Mouse (Mus musculus) midbrain, embryonic 12.5 days (tissue): ENCODE results near the gene Ech1. TPM values are rescaled to one million over a fixed set of nuclear protein-coding genes. Genes with fewer than 3 reads are reported as not detected.

Experiments used
- ATAC-seq: fragments of 200-750 bp; cut with Nextera tagmentation; 2 replicates; pipeline ENCODE4 v1.8.0; 2017; ENCODE audit warnings: low read depth, moderate TSS enrichment, moderate library complexity; ENCODE audit not compliant: low FRiP score
- H3K27ac ChIP-seq: fragments of 300-500 bp; sonication (generic); replicated peaks from 2 replicates; pipeline ENCODE4 v1.5.1; 2016; ENCODE audit warnings: mild to moderate bottlenecking
- H3K27me3 ChIP-seq: fragments of 300-500 bp; sonication (generic); 2 replicates; pipeline ENCODE4 v1.6.1; 2016; ENCODE audit warnings: mild to moderate bottlenecking
- H3K36me3 ChIP-seq: fragments of 300-500 bp; sonication (generic); 2 replicates; pipeline ENCODE4 v1.6.1; 2016
- H3K4me1 ChIP-seq: fragments of 300-500 bp; sonication (generic); 2 replicates; pipeline ENCODE4 v1.6.1; 2016
- H3K4me2 ChIP-seq: fragments of 300-500 bp; sonication (generic); replicated peaks from 2 replicates; pipeline ENCODE4 v1.6.1; 2016; ENCODE audit warnings: mild to moderate bottlenecking, moderate library complexity
- H3K4me3 ChIP-seq: fragments of 300-500 bp; sonication (generic); 2 replicates; pipeline ENCODE4 v1.5.1; 2016; ENCODE audit warnings: mild to moderate bottlenecking
- H3K9ac ChIP-seq: fragments of 300-500 bp; sonication (generic); replicated peaks from 2 replicates; pipeline ENCODE4 v1.6.1; 2016; ENCODE audit warnings: mild to moderate bottlenecking, moderate library complexity
- H3K9me3 ChIP-seq: fragments of 300-500 bp; sonication (generic); 2 replicates; pipeline ENCODE4 v1.6.1; 2016; ENCODE audit warnings: mild to moderate bottlenecking
- WGBS: fragments of 180-500 bp; shearing (Covaris S2); methylation state at CpG from one replicate; pipeline ENCODE4 v1.1.7; 2016; 5-methylcytosine and 5-hydroxymethylcytosine counted together
- polyA plus RNA-seq: library from polyadenylated mRNA; unstranded; fragments of >200 nt; fragmentation: Nextera tagmentation; extraction: Ambion mirVana; gene quantifications from 2 replicates; pipeline ENCODE4 v1.2.1, GENCODE M21; 2016

The Ech1 gene
- polyA plus RNA-seq, 1 experiment from 2014 or later, result 77.2 TPM

- peaks cover 79% of the 10 kb centered on the region for H3K4me1 ChIP-seq
- peaks cover 80% of the 10 kb centered on the region for H3K36me3 ChIP-seq
- H3K9ac ChIP-seq, result no peak overlapping the region
- ATAC-seq, result no peak
- H3K27ac ChIP-seq, result no peak overlapping the region
- H3K4me3 ChIP-seq, result no peak overlapping the region
- H3K4me2 ChIP-seq, result no peak overlapping the region
- no peaks in the 10 kb centered on the region for H3K27me3 ChIP-seq
- WGBS, result 93% methylated on average over 9 of the region's 9 CpGs
- no peaks in the 10 kb centered on the region for H3K9me3 ChIP-seq
Measured at GRCm38 (mm10) chr7:28815230-28815629, 9.8 kb upstream of the Ech1 start.

- Histone ChIP-seq H3K27ac (no peak overlapping the region), H3K36me3 (peaks cover 90% of the 10 kb centered on the region), H3K27me3 (no peaks in the 10 kb centered on the region), H3K4me1 (peaks cover 85% of the 10 kb centered on the region), H3K4me2 (no peak overlapping the region), H3K9me3 (no peaks in the 10 kb centered on the region), H3K4me3 (peak overlapping the region; percentile 7; the same call in 1 of the 2 replicates), H3K9ac (0 out of 2 replicates have a peak overlapping the region, but pooled peaks have one; percentile 15)
- no peak for ATAC-seq
- WGBS, result 88% methylated on average over 9 of the region's 9 CpGs
Measured at GRCm38 (mm10) chr7:28816201-28816600, 8.8 kb upstream of the Ech1 start.

GRCm38 (mm10) chr7:28816920-28817319 is 8.1 kb upstream of the Ech1 start:
- no peak for ATAC-seq
- H3K9me3 ChIP-seq, result no peaks in the 10 kb centered on the region
- H3K27me3 ChIP-seq, result no peaks in the 10 kb centered on the region
- H3K4me1 ChIP-seq, result peaks cover 83% of the 10 kb centered on the region
- peaks cover 97% of the 10 kb centered on the region for H3K36me3 ChIP-seq
- no peak overlapping the region for H3K9ac ChIP-seq
- 96% methylated on average over 10 of the region's 10 CpGs for WGBS
- no peak overlapping the region for H3K27ac ChIP-seq
- no peak overlapping the region for H3K4me3 ChIP-seq
- H3K4me2 ChIP-seq, result no peak overlapping the region

- Histone ChIP-seq H3K9ac (no peak overlapping the region), H3K4me2 (peak overlapping the region; percentile 7; the same call in 1 of the 2 replicates), H3K36me3 (peaks cover 98% of the 10 kb centered on the region), H3K27ac (no peak overlapping the region), H3K9me3 (no peaks in the 10 kb centered on the region), H3K4me1 (peaks cover 77% of the 10 kb centered on the region), H3K4me3 (no peak overlapping the region), H3K27me3 (no peaks in the 10 kb centered on the region)
- no peak for ATAC-seq
- 68% methylated on average over 6 of the region's 6 CpGs for WGBS
Measured at GRCm38 (mm10) chr7:28817524-28817923, 7.5 kb upstream of the Ech1 start.

- no peak for ATAC-seq
- WGBS, result 81% methylated on average over 4 of the region's 4 CpGs
- Histone ChIP-seq H3K36me3 (peaks cover 98% of the 10 kb centered on the region), H3K4me2 (no peak overlapping the region; the same call in 1 of the 2 replicates), H3K27ac (no peak overlapping the region), H3K27me3 (no peaks in the 10 kb centered on the region), H3K9ac (no peak overlapping the region), H3K4me3 (no peak overlapping the region), H3K9me3 (no peaks in the 10 kb centered on the region), H3K4me1 (peaks cover 73% of the 10 kb centered on the region)
Measured at GRCm38 (mm10) chr7:28817957-28818356, 7.1 kb upstream of the Ech1 start.

GRCm38 (mm10) chr7:28818436-28818835 is 6.6 kb upstream of the Ech1 start:
- 84% methylated on average over 18 of the region's 18 CpGs for WGBS
- no peak for ATAC-seq
- Histone ChIP-seq H3K9me3 (no peaks in the 10 kb centered on the region), H3K9ac (no peak overlapping the region), H3K4me1 (peaks cover 68% of the 10 kb centered on the region), H3K4me2 (no peak overlapping the region), H3K27me3 (no peaks in the 10 kb centered on the region), H3K36me3 (peaks cover 93% of the 10 kb centered on the region), H3K4me3 (no peak overlapping the region), H3K27ac (no peak overlapping the region)

GRCm38 (mm10) chr7:28818861-28819452 is 6.1 kb upstream of the Ech1 start:
- Histone ChIP-seq H3K27me3 (no peaks in the 10 kb centered on the region), H3K4me2 (no peak overlapping the region), H3K9me3 (no peaks in the 10 kb centered on the region), H3K4me3 (no peak overlapping the region), H3K27ac (no peak overlapping the region), H3K4me1 (peaks cover 63% of the 10 kb centered on the region), H3K36me3 (peaks cover 88% of the 10 kb centered on the region), H3K9ac (no peak overlapping the region)
- ATAC-seq, result no peak
- WGBS, result 90% methylated on average over 4 of the region's 4 CpGs

GRCm38 (mm10) chr7:28819571-28819970 is 5.4 kb upstream of the Ech1 start:
- H3K27ac ChIP-seq, result peak overlapping the region; percentile 69; the same call in 1 of the 2 replicates
- 76% methylated on average over 4 of the region's 4 CpGs for WGBS
- H3K36me3 ChIP-seq, result peaks cover 82% of the 10 kb centered on the region
- H3K9me3 ChIP-seq, result no peaks in the 10 kb centered on the region
- no peak for ATAC-seq
- H3K27me3 ChIP-seq, result no peaks in the 10 kb centered on the region
- H3K9ac ChIP-seq, result no peak overlapping the region
- no peak overlapping the region for H3K4me2 ChIP-seq
- H3K4me3 ChIP-seq, result no peak overlapping the region
- peaks cover 59% of the 10 kb centered on the region for H3K4me1 ChIP-seq

- Histone ChIP-seq H3K9ac (no peak overlapping the region), H3K27ac (peak overlapping the region; percentile 69), H3K27me3 (no peaks in the 10 kb centered on the region), H3K4me2 (no peak overlapping the region), H3K36me3 (peaks cover 72% of the 10 kb centered on the region), H3K4me1 (peaks cover 56% of the 10 kb centered on the region), H3K9me3 (no peaks in the 10 kb centered on the region), H3K4me3 (no peak overlapping the region)
- WGBS, result 44% methylated on average over 12 of the region's 12 CpGs
- peak; percentile 38; the same call in 1 of the 2 replicates for ATAC-seq
Measured at GRCm38 (mm10) chr7:28820358-28821260, 4.4 kb upstream of the Ech1 start.

GRCm38 (mm10) chr7:28821261-28821831 is 3.7 kb upstream of the Ech1 start:
- no peak for ATAC-seq
- Histone ChIP-seq H3K9ac (no peak overlapping the region), H3K27ac (peak overlapping the region; percentile 69; the same call in 1 of the 2 replicates), H3K4me1 (peaks cover 56% of the 10 kb centered on the region), H3K9me3 (no peaks in the 10 kb centered on the region), H3K4me2 (no peak overlapping the region), H3K4me3 (no peak overlapping the region), H3K27me3 (no peaks in the 10 kb centered on the region), H3K36me3 (peaks cover 64% of the 10 kb centered on the region)
- 80% methylated on average over 10 of the region's 10 CpGs for WGBS

GRCm38 (mm10) chr7:28822556-28822955 is 2.5 kb upstream of the Ech1 start:
- Histone ChIP-seq H3K27me3 (no peaks in the 10 kb centered on the region), H3K36me3 (peaks cover 52% of the 10 kb centered on the region), H3K27ac (peak overlapping the region; percentile 39; the same call in 1 of the 2 replicates), H3K4me2 (no peak overlapping the region), H3K4me1 (peaks cover 45% of the 10 kb centered on the region), H3K4me3 (no peak overlapping the region), H3K9me3 (no peaks in the 10 kb centered on the region), H3K9ac (no peak overlapping the region)
- no peak for ATAC-seq
- 86% methylated on average over 1 of the region's 1 CpGs for WGBS
